Mouse (Mus musculus) brain, embryonic 14.5 days (tissue): Measurements from ENCODE around the gene Sp3.

Experiments used
- CTCF ChIP-seq: fragments of 200-500 bp; IDR thresholded peaks from 2 replicates; pipeline ENCODE4 v1.5.1; 2012; ENCODE audit warnings: inconsistent platforms, mild to moderate bottlenecking, moderate library complexity, borderline replicate concordance; ENCODE audit not compliant: insufficient read depth, insufficient read length; ENCODE audit errors: extremely low read depth
- POLR2A ChIP-seq: fragments of 200-500 bp; IDR thresholded peaks from 2 replicates; pipeline ENCODE4 v1.6.1; 2012; ENCODE audit warnings: mild to moderate bottlenecking, inconsistent platforms, borderline replicate concordance; ENCODE audit not compliant: poor library complexity, insufficient read depth, insufficient read length, severe bottlenecking; ENCODE audit errors: extremely low read depth

DNA sequence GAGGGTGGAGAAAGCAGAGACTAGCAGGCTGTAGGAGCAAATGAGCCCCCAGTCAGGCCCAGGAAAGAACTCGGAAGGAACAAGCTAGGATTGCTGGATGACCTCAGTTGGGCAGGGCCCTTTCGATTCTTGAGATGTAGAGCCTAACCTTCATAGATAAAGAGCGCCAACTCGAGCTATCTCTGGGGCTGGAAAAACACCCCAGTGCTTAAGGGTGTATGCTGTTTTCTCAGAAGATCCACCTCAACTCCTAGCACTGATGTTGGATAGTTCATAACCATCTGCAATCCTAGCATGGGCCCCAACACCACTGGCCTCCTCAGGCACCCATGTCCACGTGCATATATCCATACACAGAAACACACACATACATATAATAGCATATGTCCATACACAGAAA is 21.7 kb upstream of the Sp3 start:
- no peak for TF ChIP-seq POLR2A
- no peak for TF ChIP-seq CTCF
